Mouse (Mus musculus) neural tube, embryonic 14.5 days (tissue): ENCODE results near the gene Wnt9b. TPM values are rescaled to one million over a fixed set of nuclear protein-coding genes. Genes with fewer than 3 reads are reported as not detected.
"Not testable (repeated sequence)": the region's sequence is repeated elsewhere in the genome, so short reads cannot be mapped to it uniquely, and the experiment has no call there.

Experiments
- ATAC-seq: fragments of 200-750 bp; cut with Nextera tagmentation; 2 replicates; pipeline ENCODE4 v1.8.0; 2017; ENCODE audit warnings: low read depth, mild to moderate bottlenecking, moderate TSS enrichment, moderate library complexity
- H3K27ac ChIP-seq: fragments of 300-500 bp; sonication (generic); 2 replicates; pipeline ENCODE4 v1.5.1; 2014; ENCODE audit warnings: low read depth, mild to moderate bottlenecking, control low read depth, low read length, moderate library complexity, mixed read lengths
- H3K27me3 ChIP-seq: fragments of 300-500 bp; sonication (generic); 2 replicates; pipeline ENCODE4 v1.6.1; 2014; ENCODE audit warnings: low read length; ENCODE audit not compliant: control insufficient read depth, insufficient read depth
- H3K36me3 ChIP-seq: fragments of 300-500 bp; sonication (generic); 2 replicates; pipeline ENCODE4 v1.6.1; 2014; ENCODE audit warnings: low read length, mixed read lengths; ENCODE audit not compliant: control insufficient read depth, insufficient read depth
- H3K4me1 ChIP-seq: fragments of 300-500 bp; sonication (generic); 2 replicates; pipeline ENCODE4 v1.6.1; 2014; ENCODE audit warnings: low read length; ENCODE audit not compliant: control insufficient read depth, insufficient read depth
- H3K4me2 ChIP-seq: fragments of 300-500 bp; sonication (generic); 2 replicates; pipeline ENCODE4 v1.6.1; 2014; ENCODE audit warnings: mild to moderate bottlenecking, low read depth, low read length, control low read depth
- H3K4me3 ChIP-seq: fragments of 300-500 bp; sonication (generic); 2 replicates; pipeline ENCODE4 v1.5.1; 2014; ENCODE audit warnings: low read depth, low read length, control low read depth, mixed read lengths
- H3K9ac ChIP-seq: fragments of 300-500 bp; sonication (generic); replicated peaks from 2 replicates; pipeline ENCODE4 v1.6.1; 2014; ENCODE audit warnings: low read depth, mild to moderate bottlenecking, control low read depth, low read length, mixed read lengths
- H3K9me3 ChIP-seq: fragments of 300-500 bp; sonication (generic); 2 replicates; pipeline ENCODE4 v1.6.1; 2016; ENCODE audit warnings: low read length; ENCODE audit not compliant: control insufficient read depth
- WGBS: fragments of 180-500 bp; shearing (Covaris S2); extraction: QIAGEN DNeasy Blood & Tissue Kit; methylation state at CpG from one replicate; pipeline ENCODE4 v1.1.7; 2014; 5-methylcytosine and 5-hydroxymethylcytosine counted together
- polyA plus RNA-seq: library from polyadenylated mRNA; unstranded; fragments of >200 nt; fragmentation: Nextera tagmentation; extraction: Ambion mirVana; gene quantifications from 2 replicates; pipeline ENCODE4 v1.2.1, GENCODE M21; 2014

Wnt9b gene
- polyA plus RNA-seq, 1 experiment from 2014 or later = 0.25 TPM

- no peak overlapping the region for H3K4me3 ChIP-seq
- H3K36me3 ChIP-seq = no peaks in the 10 kb centered on the region
- H3K27ac ChIP-seq = no peak overlapping the region
- 35% methylated on average over 6 of the region's 6 CpGs for WGBS
- no peak overlapping the region for H3K4me2 ChIP-seq
- no peak overlapping the region for H3K9ac ChIP-seq
- ATAC-seq = no peak
- peaks cover 5% of the 10 kb centered on the region; the same call in 1 of the 2 replicates for H3K4me1 ChIP-seq
- H3K27me3 ChIP-seq = no peaks in the 10 kb centered on the region
- H3K9me3 ChIP-seq = no peaks in the 10 kb centered on the region
Observed at GRCm38 (mm10) chr11:103764601-103765000, 15.0 kb upstream of the Wnt9b start.

- no peaks in the 10 kb centered on the region for H3K27me3 ChIP-seq
- H3K9me3 ChIP-seq = no peaks in the 10 kb centered on the region
- H3K4me3 ChIP-seq = no peak overlapping the region
- ATAC-seq = no peak
- no peak overlapping the region for H3K27ac ChIP-seq
- WGBS = 20% methylated on average over 10 of the region's 10 CpGs
- H3K4me2 ChIP-seq = no peak overlapping the region
- no peak overlapping the region for H3K9ac ChIP-seq
- H3K36me3 ChIP-seq = no peaks in the 10 kb centered on the region
- peaks cover 5% of the 10 kb centered on the region; the same call in 1 of the 2 replicates for H3K4me1 ChIP-seq
Observed at GRCm38 (mm10) chr11:103763410-103764163, 14.0 kb upstream of the Wnt9b start.

- not testable (repeated sequence) for H3K9me3 ChIP-seq, H3K27me3 ChIP-seq, H3K4me1 ChIP-seq, H3K9ac ChIP-seq, H3K27ac ChIP-seq, H3K4me3 ChIP-seq, H3K36me3 ChIP-seq, ATAC-seq, H3K4me2 ChIP-seq
- WGBS = 81% methylated on average over 5 of the region's 5 CpGs
Observed at GRCm38 (mm10) chr11:103760891-103761290, 11.3 kb upstream of the Wnt9b start.

GRCm38 (mm10) chr11:103760101-103760500, 10.5 kb upstream of the Wnt9b start:
- no peaks in the 10 kb centered on the region for H3K9me3 ChIP-seq
- no peak overlapping the region for H3K9ac ChIP-seq
- 62% methylated on average over 7 of the region's 7 CpGs for WGBS
- H3K27me3 ChIP-seq = no peaks in the 10 kb centered on the region
- H3K4me2 ChIP-seq = no peak overlapping the region
- no peaks in the 10 kb centered on the region for H3K36me3 ChIP-seq
- 0 out of 2 replicates have a peak, but pooled peaks cover 4% of the 10 kb centered on the region for H3K4me1 ChIP-seq
- H3K4me3 ChIP-seq = no peak overlapping the region
- no peak overlapping the region for H3K27ac ChIP-seq
- no peak for ATAC-seq

- WGBS = 14% methylated on average over 6 of the region's 6 CpGs
Observed at GRCm38 (mm10) chr11:103758706-103759105, 9.1 kb upstream of the Wnt9b start.

GRCm38 (mm10) chr11:103758054-103758453, 8.4 kb upstream of the Wnt9b start:
- ATAC-seq = no peak
- H3K27me3 ChIP-seq = no peaks in the 10 kb centered on the region
- H3K4me2 ChIP-seq = no peak overlapping the region
- no peaks in the 10 kb centered on the region for H3K4me1 ChIP-seq
- no peak overlapping the region for H3K9ac ChIP-seq
- H3K36me3 ChIP-seq = no peaks in the 10 kb centered on the region
- no peak overlapping the region for H3K4me3 ChIP-seq
- no peak overlapping the region for H3K27ac ChIP-seq
- no peaks in the 10 kb centered on the region for H3K9me3 ChIP-seq
- WGBS = 50% methylated on average over 11 of the region's 11 CpGs

More at GRCm38 (mm10) chr11:103758706-103759105, 9.1 kb upstream of the Wnt9b start:
- Histone ChIP-seq H3K4me1 (no peaks in the 10 kb centered on the region), H3K4me2 (no peak overlapping the region), H3K27me3 (no peaks in the 10 kb centered on the region), H3K4me3 (no peak overlapping the region), H3K9ac (no peak overlapping the region), H3K36me3 (no peaks in the 10 kb centered on the region), H3K9me3 (no peaks in the 10 kb centered on the region), H3K27ac (no peak overlapping the region)
- ATAC-seq = no peak

GRCm38 (mm10) chr11:103750612-103751011, 991 bp upstream of the Wnt9b start:
- peaks cover 6% of the 10 kb centered on the region for H3K4me1 ChIP-seq
- H3K9me3 ChIP-seq = no peaks in the 10 kb centered on the region
- H3K27me3 ChIP-seq = peaks cover 37% of the 10 kb centered on the region
- no peak overlapping the region for H3K4me2 ChIP-seq
- H3K27ac ChIP-seq = no peak overlapping the region
- H3K9ac ChIP-seq = no peak overlapping the region
- no peak overlapping the region for H3K4me3 ChIP-seq
- 56% methylated on average over 3 of the region's 3 CpGs for WGBS
- ATAC-seq = no peak
- H3K36me3 ChIP-seq = no peaks in the 10 kb centered on the region

GRCm38 (mm10) chr11:103735046-103735781, 14.4 kb downstream of the Wnt9b start:
- Histone ChIP-seq H3K4me1 (no peaks in the 10 kb centered on the region), H3K9ac (no peak overlapping the region), H3K27ac (no peak overlapping the region), H3K4me2 (no peak overlapping the region), H3K36me3 (no peaks in the 10 kb centered on the region), H3K27me3 (no peaks in the 10 kb centered on the region), H3K9me3 (no peaks in the 10 kb centered on the region), H3K4me3 (no peak overlapping the region)
- ATAC-seq = no peak
- WGBS = 72% methylated on average over 19 of the region's 19 CpGs

- Histone ChIP-seq H3K9ac (no peak overlapping the region), H3K4me3 (no peak overlapping the region), H3K27ac (no peak overlapping the region), H3K4me2 (no peak overlapping the region), H3K4me1 (no peaks in the 10 kb centered on the region), H3K27me3 (no peaks in the 10 kb centered on the region), H3K9me3 (no peaks in the 10 kb centered on the region), H3K36me3 (no peaks in the 10 kb centered on the region)
- WGBS = 78% methylated on average over 5 of the region's 5 CpGs
- no peak for ATAC-seq
Observed at GRCm38 (mm10) chr11:103734411-103735045, 15.1 kb downstream of the Wnt9b start.
